Mouse (Mus musculus) left cerebral cortex, postnatal 4 days (tissue): Measurements from ENCODE around the gene Mlf2. TPM values are rescaled to one million over a fixed set of nuclear protein-coding genes. Genes with fewer than 3 reads are reported as not detected.
"Not testable (repeated sequence)": the region's sequence is repeated elsewhere in the genome, so short reads cannot be mapped to it uniquely, and the experiment has no call there.

Source experiments
- DNase-seq: peaks from one replicate; pipeline ENCODE4 v3.0.0-alpha.2; 2022
- intact Hi-C: fragments of 180-260 bp; cut with DNase I; formaldehyde crosslinking; loops from one replicate; pipeline ENCODE4 v1.15.1; 2025
- total RNA-seq, 2 experiments: library from RNA; stranded (reverse); gene quantifications; 2 replicates each; pipeline ENCODE4 v1.2.3; 2021

The Mlf2 gene
- 100 to 1,000 TPM; 467 to 469 TPM for total RNA-seq

DNA sequence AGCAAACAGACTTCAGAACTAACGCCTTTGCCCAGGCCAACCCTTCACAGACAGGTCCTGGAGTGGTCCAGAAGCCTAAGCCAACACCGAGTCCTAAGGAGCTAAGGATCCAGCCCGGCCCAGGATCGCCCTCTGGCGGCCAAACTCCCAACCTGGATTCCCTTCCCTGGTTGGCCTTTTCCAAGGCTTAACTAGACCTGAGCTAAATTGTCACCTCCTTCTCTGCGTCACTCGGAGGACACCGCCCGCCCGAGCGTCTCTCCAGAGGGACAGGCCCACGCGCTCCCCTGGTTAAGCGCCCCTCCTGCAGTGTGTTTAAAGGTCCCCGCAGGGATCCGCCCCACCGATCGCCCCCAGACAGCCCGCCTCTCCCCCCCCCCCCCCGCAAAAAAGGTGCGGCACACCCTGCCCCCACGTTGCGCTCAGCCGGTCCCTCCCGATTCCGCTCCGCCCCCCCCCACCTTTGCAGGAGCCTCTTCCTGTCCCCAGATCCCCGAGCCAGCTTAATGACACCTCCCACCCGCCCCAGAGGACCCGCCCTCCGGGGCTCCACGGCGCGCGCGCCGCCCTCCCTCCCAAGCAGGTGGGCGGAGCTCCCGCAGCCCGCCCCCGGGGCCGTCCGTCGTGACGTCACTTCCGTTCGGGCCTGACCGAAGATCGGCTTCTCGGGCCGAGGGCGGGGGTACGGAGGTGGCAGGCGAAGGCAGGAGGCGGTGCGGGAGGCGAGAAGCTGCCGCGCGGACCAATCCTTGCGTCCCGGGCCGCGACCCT, at the start of gene Mlf2:
TSS of gene Mlf2 (plus strand) at position 633 of the 771 bp plus-strand sequence.
- intact Hi-C loops, result loop anchor here (5.0 kb wide), 1 partner anchor 69 kb away; the partner anchor contains the start of gene Gpr162
- peak; percentile 99 for DNase-seq

DNA sequence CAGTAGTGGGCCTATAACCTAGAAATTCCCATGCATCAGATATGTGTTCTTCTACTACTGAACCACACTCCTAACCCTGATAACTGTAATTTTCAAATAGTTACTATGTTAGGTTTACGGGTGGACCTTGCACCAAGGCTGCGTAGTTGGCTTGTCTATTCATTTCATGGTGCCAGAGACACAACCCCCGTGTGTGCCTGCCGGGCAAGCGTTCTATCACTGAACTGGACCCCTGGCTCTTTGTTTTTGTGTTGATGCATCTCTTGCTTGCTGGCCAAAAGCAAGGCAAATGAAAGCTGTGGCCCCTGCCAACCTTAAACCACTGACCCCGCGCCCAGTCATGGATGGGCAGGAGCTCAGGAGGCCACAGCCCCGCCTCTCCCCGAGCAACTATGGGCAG, 49.4 kb upstream of the Mlf2 start:
- intact Hi-C loops, result no loop called here
- no peak for DNase-seq

DNA sequence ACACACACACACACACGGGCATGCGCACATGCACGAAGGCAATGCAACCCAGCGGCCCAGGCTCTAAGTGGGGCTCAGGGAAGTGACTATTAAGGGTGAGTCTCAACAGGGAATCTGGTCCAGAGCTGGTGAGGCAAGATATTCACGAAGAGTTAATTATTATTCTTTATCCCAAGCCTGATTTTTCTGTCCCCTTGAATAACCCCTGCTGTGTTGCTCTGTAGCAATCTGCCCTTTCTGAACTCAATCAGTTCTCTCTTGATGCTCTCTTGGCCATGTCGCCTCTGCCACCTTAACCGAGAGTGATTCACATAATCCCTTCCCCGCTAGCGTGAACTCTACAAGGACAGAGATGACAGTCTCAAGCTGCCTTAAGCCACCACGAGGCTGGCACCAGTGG, 47.8 kb upstream of the Mlf2 start:
- intact Hi-C loops, result no loop called here
- no peak for DNase-seq

DNA sequence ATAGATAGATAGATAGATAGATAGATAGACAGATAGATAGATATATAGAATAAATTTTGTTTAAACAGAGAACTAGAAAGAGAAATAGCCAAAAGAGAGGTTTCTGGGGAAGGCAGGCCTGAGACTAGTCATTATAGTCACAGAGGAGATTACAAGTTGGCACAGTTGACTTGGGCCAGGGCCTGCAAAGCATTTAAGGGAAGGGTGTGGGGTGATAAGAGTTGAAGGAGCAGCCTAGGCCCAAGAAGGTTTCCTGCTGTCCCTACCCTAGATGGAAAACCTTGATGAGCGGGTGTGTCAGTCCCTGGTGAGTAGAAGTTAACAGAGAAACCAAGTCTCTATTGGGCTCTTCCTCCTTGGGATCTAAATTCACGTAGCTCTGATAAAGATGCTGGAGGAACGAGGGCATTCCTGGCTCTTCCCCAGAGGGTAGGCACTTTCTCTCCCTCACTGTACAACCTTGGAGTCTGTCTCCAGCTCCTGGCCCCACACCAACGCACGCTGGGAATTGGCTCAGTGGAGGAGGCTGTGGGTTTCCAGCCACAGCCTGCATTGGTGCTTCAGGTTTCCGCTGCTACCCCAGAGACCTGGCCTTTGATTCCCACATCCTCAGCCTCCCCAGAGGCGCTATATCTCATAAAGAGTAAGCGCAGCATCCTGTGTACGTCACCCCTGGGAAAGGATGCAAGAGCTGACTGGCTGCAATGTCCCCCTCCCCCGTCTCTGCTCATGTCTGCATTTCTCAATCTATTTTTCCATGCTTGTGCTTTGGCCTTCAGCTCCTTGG, 46.3 kb upstream of the Mlf2 start:
- intact Hi-C loops, result no loop called here
- DNase-seq, result peak; percentile 74

DNA sequence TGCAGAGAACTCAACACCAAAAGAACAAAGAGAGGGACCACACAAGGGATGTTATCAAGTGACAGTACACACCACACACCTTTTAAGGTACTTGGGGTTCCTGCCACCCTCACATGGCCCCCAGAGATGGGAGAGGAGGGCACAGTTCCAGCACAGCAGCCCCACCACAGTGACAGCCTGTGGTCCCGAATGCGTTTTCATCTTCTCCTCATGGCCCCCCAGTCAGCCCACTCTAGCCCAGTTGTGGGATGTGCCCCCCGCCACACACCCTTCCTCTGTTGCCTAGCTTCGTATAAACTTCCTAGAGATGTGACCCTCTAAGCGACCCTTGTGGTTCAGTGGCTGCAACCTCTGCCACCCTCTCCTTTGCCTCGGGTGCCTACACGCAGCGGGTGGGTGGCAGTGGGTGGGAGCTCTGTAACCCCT, 45.2 kb upstream of the Mlf2 start:
- no peak for DNase-seq
- intact Hi-C loops, result no loop called here

DNA sequence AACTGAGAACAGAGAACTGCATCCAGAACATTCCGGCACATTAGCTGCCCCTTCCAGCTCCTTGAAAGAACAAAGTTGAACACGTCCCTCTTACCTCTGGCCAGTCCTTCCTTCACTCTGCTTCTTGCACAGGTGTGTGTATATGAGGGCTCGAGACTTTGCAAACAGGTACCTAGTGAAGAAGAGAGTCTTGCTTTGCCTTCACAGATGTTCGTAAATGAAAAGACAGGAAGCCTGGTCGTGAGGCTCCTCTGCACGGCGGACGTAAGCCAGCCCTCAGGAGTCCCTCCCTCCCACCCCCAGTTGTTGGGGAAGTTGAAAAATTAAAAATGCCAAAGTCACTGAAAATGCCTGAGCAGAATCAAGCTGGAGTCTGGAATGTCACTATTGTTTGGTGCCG, 43.2 kb upstream of the Mlf2 start, which contains the start of gene Cd4:
TSS of gene Cd4 (minus strand) at position 236 of the 400 bp plus-strand sequence.
- no peak for DNase-seq
- intact Hi-C loops, result no loop called here

DNA sequence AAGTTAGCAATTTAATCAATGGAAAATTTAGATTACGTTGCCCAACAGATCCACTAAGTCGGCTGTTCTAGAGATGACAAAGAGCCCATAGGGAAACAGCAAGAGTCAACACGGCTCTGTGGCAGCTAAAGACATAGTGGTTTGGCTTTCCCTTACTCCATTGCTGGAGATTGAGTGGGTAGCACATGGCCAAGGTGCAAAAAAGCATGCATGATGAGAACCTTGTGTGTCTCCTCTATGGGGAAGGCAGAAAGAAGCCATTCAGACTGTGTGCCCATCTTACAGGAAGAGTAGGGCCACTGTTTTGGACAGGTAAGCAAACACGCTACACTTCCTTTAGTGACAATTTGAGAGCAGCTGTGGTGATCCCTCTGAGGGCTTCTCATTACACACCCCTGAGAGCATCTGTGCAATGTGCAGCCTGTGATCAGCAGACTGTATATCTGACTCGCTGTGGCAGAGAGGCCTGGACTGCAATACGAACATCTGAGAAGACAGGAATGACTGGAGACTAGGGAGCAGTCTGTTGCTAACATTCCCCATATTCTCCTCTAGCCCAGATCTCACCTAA, 42.5 kb upstream of the Mlf2 start:
- intact Hi-C loops, result no loop called here
- no peak for DNase-seq

DNA sequence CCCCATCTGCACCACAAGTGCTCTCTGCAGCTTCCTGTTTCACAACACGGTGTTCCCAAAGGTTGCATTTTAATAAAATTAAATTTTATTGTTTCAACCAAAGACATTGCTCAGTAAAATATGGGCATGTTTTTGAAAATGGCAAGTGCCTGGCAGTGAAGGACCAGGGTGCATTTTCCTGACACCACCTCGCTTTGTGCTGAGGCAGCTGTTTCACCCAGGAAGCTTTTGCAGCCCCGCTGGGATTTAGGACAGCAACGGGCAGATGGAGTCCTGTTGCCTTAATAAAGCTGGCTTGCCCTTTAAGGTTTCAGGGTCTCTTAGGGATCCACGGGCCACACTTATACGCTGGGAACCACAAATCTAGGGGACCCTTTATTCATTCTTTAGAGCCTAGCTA, 40.2 kb upstream of the Mlf2 start:
- no peak for DNase-seq
- intact Hi-C loops, result no loop called here

DNA sequence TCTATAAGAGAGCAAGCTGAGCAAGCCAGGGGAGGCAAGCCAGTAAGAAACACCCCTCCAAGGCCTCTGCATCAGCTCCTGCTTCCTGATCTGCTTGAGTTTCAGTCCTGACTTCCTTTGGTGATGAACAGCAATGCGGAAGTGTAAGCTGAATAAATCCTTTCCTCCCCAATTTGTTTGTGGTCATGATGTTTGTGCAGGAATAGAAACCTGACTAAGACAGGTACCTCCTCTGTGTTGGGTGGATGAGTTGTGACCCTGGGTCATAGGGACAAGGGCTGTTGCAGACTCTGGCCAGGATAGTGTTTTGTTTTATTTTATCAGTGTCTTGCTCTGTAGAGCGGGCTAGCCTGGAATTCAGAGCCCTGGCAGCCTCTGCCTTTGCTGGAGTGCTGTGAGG, 37.1 kb upstream of the Mlf2 start:
- DNase-seq, intact Hi-C loops: not testable (repeated sequence)

DNA sequence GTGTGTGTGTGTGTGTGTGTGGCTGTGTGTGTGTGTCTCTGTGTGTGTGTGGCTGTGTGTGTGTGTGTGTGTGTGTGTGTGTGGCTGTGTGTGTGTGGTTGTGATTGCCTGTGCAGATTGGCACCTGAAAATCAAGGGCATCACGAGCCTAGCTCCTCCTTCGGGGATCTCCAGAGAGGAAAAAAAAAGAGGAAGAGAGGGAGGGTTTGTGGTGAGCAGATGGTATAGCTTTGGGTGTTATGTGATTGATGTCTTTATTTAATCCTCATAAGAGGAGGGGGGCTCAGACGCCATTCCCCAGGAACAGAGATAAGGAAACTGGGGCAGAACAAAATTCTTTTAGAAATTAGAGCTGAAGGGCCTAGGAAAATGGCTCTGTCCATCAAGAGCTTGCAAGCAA, 32.8 kb upstream of the Mlf2 start:
- DNase-seq, result no peak
- intact Hi-C loops, result no loop called here

DNA sequence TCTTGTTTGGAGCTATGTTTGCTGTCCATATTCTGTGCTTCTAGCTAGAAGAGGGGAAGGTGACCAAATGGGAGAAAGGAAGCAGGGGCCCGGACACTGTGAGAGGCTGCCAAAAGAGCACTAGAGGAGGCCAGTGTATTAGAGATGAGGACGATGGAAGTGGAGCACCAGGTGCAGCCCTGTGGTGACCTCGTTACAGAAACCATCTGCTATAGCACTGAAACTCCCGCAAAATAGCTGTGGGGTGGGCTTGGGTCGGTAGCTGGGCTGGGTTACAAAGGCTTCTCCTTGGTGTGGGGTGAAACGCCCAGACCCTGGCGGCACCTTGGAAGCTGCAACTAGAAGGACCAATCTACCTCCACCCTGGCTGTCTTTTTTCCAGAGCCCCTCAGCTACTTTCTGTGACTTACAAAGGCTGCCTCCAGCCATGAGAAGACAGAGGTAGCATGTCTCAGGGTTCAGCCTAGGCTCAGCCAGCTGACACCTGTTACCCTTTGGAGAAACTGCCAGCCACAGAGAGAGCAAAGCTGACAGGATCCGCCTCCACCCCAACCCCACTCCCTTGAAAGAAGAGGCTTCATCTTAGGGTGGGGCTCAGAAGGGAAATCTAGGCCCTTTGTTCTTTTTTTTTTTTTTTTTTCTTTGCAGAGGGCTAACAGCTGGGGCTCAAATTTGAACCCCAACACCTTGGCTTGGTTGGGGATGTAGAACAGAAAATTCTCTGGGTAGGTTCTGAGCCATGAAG, 31.0 kb upstream of the Mlf2 start:
- DNase-seq, result no peak
- intact Hi-C loops, result loop anchor here (5.0 kb wide), 1 partner anchor 38 kb away; the partner anchor contains the start of gene Gpr162

DNA sequence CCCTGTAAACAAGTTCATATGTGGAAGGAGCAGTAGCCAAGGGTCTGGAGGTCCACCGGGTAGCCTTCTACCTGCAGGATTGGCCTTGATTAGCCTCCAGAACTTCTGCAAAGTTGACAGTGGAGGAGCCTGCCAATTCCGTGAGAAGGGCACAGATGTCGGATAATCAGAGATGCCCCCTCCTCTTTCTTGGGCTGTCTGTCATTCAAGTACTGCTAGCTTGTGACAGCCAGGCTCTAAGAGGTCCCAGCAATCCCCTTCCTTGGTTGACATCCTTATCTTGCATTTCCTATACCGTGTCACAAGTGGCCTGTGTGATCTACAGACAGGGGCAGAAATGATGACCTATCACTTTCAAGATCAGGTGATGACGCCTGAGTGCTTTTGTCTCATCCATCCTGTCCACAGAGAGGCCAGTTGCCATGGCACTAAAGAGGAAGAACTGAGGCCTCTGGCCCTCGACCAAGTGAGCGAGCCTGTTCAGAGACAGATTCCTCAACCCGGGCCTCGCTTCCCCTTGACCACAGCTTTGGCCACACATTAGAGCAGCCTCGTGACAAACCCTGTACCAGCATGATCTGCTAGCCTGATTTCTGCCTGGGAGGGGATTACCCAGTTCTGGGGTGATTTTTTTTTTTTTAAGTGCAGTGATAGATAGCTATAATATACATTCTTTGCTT, 30.2 kb upstream of the Mlf2 start:
- peak; percentile 64 for DNase-seq
- intact Hi-C loops, result loop anchor here (5.0 kb wide), 1 partner anchor 39 kb away; the partner anchor contains the start of gene Gpr162

DNA sequence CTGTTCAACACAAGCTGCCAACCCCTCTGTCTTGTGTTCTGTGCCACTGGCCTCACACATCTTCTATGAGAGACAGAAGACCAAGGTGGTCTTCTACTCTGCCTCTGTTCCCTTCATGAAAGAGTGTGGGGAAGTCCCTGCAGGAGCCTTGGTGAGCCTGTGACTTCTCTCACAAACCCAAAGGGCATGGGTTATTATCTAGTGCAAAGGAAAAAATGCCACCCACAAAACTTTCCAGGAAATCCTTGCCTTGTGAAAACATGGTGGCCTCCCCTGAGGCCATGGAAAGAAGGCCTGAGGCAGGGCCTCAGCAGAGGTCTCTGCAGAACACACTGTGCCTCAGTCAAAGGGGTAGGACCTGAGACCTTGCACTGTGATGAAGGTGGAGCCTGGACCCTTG, 29.3 kb upstream of the Mlf2 start:
- intact Hi-C loops, result loop anchor here (5.0 kb wide), 1 partner anchor 40 kb away; the partner anchor contains the start of gene Gpr162

DNA sequence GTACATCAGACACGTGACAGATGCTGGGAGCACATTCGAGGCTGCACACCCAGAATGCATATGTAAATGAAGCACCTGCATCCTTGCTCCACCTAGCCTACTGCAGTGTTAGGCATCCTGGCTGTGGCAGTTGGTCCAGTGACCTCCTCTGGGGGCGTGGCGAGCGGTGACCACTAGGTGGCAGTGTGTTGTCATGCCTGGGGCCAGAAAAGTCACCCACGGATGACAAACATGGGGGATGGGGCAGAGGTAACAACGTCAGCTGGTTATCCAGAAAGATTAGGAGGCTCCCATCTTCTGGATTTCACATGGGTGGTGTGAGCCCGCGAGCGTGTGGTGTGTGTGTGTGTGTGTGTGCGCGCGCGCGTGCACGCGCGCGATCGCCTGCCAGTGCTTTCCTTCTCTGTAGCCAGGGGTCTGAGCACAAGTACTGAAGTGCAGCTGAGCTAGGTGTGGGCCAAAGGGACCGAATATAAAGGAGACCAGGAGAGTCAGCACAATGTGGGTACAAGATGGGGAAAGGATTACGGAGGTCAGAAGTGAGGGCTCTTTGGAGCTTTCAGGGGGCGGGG, 27.5 kb upstream of the Mlf2 start:
- peak; percentile 97 for DNase-seq
- intact Hi-C loops, result loop anchor here (5.0 kb wide), 1 partner anchor 41 kb away; the partner anchor contains the start of gene Gpr162

More for the DNA sequence above, 29.3 kb upstream of the Mlf2 start:
- no peak for DNase-seq

DNA sequence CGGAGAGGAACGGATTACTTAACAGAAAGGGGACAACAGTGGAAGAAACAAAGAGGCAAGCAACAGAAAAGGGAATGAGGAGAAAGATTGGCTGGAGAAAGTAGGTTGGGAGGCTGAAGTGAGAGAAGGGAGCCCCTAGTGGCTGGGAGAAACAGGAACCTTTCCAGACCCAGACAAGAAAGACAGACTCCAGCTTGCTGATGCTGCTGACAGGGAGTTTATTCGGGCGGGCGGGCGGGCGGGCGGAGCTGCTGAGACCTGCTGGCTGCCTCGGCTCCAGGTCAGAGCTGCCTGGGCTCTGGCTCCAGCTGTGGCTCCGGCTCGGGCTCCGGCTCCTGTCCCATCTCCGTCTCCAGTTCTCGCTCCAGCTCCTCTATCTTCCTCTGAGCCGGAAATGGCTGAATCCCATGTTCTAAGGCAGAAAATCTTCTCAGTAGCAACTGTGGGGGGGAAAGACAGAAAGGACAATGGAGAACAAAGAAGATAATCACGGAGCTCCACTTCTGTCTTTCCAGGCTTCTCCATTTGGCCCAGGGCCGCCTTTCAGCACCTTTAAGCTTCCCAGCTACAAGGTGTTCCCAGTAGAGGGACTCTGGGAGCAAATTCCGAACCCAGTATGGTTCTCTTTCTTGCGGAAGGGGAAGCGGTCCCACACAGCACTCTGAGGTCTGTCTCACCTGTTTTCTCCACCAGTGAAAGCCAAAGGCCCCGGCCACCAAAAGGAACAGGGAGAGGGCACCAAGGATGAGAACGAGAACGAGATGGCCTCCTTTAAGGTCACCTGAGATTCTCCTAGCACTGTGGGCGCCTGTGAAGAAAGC, 26.8 kb upstream of the Mlf2 start:
- intact Hi-C loops, result loop anchor here (5.0 kb wide), 1 partner anchor 42 kb away; the partner anchor contains the start of gene Gpr162
- peak; percentile 72 for DNase-seq

DNA sequence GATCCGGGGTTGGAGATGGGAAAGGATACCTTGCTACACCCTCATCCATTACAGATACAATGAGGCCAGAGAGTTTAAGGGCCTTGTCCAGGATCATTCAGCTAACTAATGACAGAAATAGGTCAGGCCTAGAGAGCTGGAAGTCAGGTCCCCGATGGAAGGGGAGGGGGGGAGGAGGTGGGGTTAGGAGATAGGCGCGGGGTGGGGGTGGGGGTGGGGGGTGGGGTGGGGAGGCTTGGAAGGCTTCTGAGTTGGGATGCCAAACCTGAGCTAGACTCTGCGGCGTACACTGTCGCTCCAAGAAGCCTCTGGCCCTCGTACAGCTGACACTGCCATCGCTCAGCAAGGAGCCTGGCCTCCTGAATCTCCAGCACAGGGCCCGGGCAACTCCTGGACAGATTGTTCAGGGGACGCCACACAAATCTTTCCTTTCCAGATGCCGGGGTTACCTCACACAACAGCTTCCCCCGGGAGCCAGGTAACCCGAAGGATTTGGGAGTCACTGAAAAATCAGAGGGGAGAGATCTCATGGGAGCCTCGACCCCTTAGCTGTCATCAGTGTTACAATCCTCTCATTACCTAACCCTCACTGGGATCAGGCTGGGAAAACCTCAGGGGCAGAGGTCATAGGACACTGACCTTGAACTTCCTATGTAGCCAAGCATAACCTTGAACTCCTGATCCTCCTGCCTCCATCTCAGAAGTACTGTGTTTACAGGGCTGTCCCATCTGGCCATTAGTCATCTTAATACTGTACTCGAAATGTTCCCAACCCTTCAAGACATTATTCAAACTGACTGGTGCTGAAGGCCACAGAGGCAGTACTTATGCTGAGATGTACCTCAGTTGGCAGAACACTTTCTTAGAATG, 26.0 kb upstream of the Mlf2 start:
- peak; percentile 21 for DNase-seq
- intact Hi-C loops, result loop anchor here (5.0 kb wide), 1 partner anchor 43 kb away; the partner anchor contains the start of gene Gpr162

DNA sequence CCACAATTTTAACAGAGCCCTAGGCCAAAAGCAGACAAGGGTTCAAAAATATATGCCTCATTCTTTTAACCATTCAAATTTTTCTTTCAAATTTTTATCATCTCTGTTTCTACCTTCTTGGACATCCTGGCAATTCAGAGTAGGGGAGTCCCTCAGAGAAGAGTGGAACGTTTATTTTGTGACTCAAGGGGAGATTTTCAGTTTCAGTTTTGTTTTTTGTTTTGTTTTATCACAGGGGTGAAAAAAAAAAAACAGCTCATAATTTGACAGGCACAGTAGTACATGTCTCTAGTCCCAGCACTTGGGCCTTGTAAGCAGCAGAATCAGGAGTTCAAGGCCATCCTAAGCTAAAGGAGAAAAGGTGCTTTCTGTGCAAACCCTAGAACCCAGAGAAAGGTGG, 23.4 kb upstream of the Mlf2 start:
- intact Hi-C loops, result no loop called here
- no peak for DNase-seq

DNA sequence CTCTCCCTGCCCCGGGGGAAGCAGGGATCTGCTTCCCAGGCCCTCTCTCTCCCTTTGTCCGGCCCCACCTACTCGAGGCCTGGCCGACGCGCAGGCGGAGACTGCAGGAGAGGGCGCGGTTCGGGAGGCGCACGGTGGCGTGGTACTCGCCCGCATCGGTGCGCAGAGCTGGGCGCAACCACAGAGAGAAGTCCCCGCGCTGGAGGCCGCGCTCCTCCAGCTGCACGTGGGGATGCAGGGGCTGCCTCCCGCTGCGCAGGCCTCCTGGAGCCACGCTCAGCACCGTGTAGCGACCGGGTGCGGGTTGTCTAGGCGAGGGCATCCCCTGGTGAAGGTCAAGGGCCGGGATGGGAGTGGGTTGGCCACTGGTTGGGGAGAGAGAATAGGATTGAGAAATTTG, 21.2 kb upstream of the Mlf2 start:
- DNase-seq, result no peak
- intact Hi-C loops, result no loop called here
